Mouse (Mus musculus) megakaryocyte, embryonic 14.5 days (primary cell): ENCODE data around the gene Usp49.

Experiments used
- FLI1 ChIP-seq: IDR thresholded peaks from 2 replicates; pipeline ENCODE4 v1.6.1; 2012; ENCODE audit warnings: low read length, inconsistent platforms, mixed read lengths
- GATA1 ChIP-seq: IDR thresholded peaks from 3 replicates; pipeline ENCODE4 v1.6.1; 2012; ENCODE audit warnings: mixed read lengths, low read length, inconsistent platforms, borderline replicate concordance

DNA sequence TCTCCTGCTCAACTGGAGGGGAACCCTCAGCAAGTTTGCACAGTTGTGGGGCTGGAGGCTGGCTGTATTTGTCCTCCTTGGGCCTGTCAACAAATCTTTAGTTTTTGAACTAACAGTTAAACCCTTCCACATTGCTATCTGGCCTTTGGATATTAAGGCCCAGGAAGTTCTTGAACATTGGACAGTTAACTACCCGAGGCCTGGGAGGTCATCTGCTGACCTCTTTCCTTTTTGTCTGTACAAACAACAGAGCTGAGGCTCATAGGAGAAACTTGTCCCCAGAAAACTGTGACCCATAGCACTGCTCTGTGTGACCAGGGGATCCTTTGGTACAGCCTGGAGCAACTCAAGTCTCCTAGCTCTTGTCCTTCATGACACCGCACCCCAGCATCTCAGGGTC, 68.6 kb downstream of the Usp49 start:
- TF ChIP-seq GATA1, result no peak
- no peak for TF ChIP-seq FLI1
